19 mouse cellular contexts compared by ENCODE assay signal in genomic region chr2:153523143-153523542, GRCm38 (mm10). TPM values are rescaled to one million over a fixed set of nuclear protein-coding genes. Genes with fewer than 3 reads are reported as not detected.
DNase-seq lines count a peak whose midpoint lies in the region; ATAC-seq lines count a peak whose summit lies in the region.
"Had no signal": no experiment of that assay in that cellular context is flagged by ENCODE, and none has a peak within 500 bp of the region (broad histone marks: within the 10 kb centered on the region; RNA-seq: fewer than 3 reads in every experiment).

No protein-coding gene starts in this region.

- peak overlapping the region; percentile 77; the same call in 1 of the 2 replicates for H3K27ac ChIP-seq in forebrain, embryonic 10.5 days
- no peak overlapping the region for H3K27ac ChIP-seq in forebrain, embryonic 16.5 days (ENCODE audit: low read length)
- peak overlapping the region; percentile 74 for H3K27ac ChIP-seq in hindbrain, embryonic 10.5 days
- H3K27ac ChIP-seq in hindbrain, embryonic 11.5 days (ENCODE audit: low read depth, low read length), result no peak overlapping the region
- peak overlapping the region; percentile 77 for H3K27ac ChIP-seq in midbrain, embryonic 10.5 days (replicated peaks)
- no peak overlapping the region for H3K27ac ChIP-seq in midbrain, embryonic 15.5 days
- H3K27ac ChIP-seq in liver, embryonic 13.5 days, result peak overlapping the region; percentile 92
- H3K27ac ChIP-seq: kidney, postnatal 0 days; left cerebral cortex, adult 2 months had no signal

- whole genome bisulfite sequencing in forebrain, embryonic 10.5 days, result 67% methylated on average over 9 of the region's 9 CpGs
- WGBS in forebrain, embryonic 16.5 days, result 70% methylated on average over 9 of the region's 9 CpGs
- WGBS in hindbrain, embryonic 10.5 days, result 69% methylated on average over 9 of the region's 9 CpGs
- 69% methylated on average over 9 of the region's 9 CpGs for WGBS in hindbrain, embryonic 11.5 days
- 70% methylated on average over 9 of the region's 9 CpGs for WGBS in midbrain, embryonic 10.5 days
- WGBS in midbrain, embryonic 15.5 days, result 68% methylated on average over 9 of the region's 9 CpGs
- WGBS in liver, embryonic 13.5 days (ENCODE audit: insufficient replicate concordance), result 70% methylated on average over 9 of the region's 9 CpGs

- DNase-seq in forebrain, embryonic 10.5 days (ENCODE audit: extremely low spot score, low spot score), result no peak
- DNase-seq in hindbrain, embryonic 10.5 days (ENCODE audit: low spot score), result no peak
- no peak for DNase-seq in hindbrain, embryonic 11.5 days (ENCODE audit: low spot score)
- DNase-seq in midbrain, embryonic 10.5 days (ENCODE audit: low spot score), result no peak
- no peak for DNase-seq in liver, embryonic 13.5 days
- no peak for DNase-seq in ovary, postnatal 10 days (ENCODE audit: low spot score)
- DNase-seq: cerebellum, postnatal 25 days; gastrocnemius, postnatal 36 days; kidney, adult 11 months; lung, postnatal 14 days had no signal

- peaks cover 61% of the 10 kb centered on the region for H3K27me3 ChIP-seq in forebrain, embryonic 10.5 days (ENCODE audit: poor library complexity, severe bottlenecking)
- no peaks in the 10 kb centered on the region for H3K27me3 ChIP-seq in forebrain, embryonic 16.5 days (replicated peaks; ENCODE audit: control insufficient read depth, insufficient read depth, low read length)
- H3K27me3 ChIP-seq in hindbrain, embryonic 10.5 days (ENCODE audit: insufficient read depth, poor library complexity, severe bottlenecking), result peaks cover 59% of the 10 kb centered on the region
- H3K27me3 ChIP-seq in hindbrain, embryonic 11.5 days (ENCODE audit: control insufficient read depth, insufficient read depth, low read length), result peaks cover 9% of the 10 kb centered on the region; the same call in 1 of the 2 replicates
- peaks cover 59% of the 10 kb centered on the region for H3K27me3 ChIP-seq in midbrain, embryonic 10.5 days (ENCODE audit: low read depth, poor library complexity, severe bottlenecking)
- no peaks in the 10 kb centered on the region for H3K27me3 ChIP-seq in midbrain, embryonic 15.5 days (replicated peaks)
- H3K27me3 ChIP-seq in liver, embryonic 13.5 days, result no peaks in the 10 kb centered on the region

- H3K4me3 ChIP-seq in forebrain, embryonic 10.5 days, result no peak overlapping the region
- H3K4me3 ChIP-seq in forebrain, embryonic 16.5 days (replicated peaks; ENCODE audit: low read length), result no peak overlapping the region
- H3K4me3 ChIP-seq in hindbrain, embryonic 10.5 days, result no peak overlapping the region
- H3K4me3 ChIP-seq in hindbrain, embryonic 11.5 days (ENCODE audit: low read depth, low read length), result no peak overlapping the region
- H3K4me3 ChIP-seq in midbrain, embryonic 10.5 days, result peak overlapping the region; percentile 2; the same call in 1 of the 2 replicates
- no peak overlapping the region for H3K4me3 ChIP-seq in midbrain, embryonic 15.5 days
- no peak overlapping the region for H3K4me3 ChIP-seq in liver, embryonic 13.5 days (replicated peaks)
- H3K4me3 ChIP-seq: left cerebral cortex, adult 2 months; limb, embryonic 10.5 days had no signal

- ATAC-seq in forebrain, embryonic 16.5 days, result no peak
- ATAC-seq in hindbrain, embryonic 11.5 days (ENCODE audit: low FRiP score), result no peak
- ATAC-seq in midbrain, embryonic 15.5 days (replicated peaks), result no peak
- ATAC-seq in liver, embryonic 13.5 days (ENCODE audit: low read depth), result no peak

- H3K4me1 ChIP-seq in forebrain, embryonic 10.5 days, result peaks cover 78% of the 10 kb centered on the region
- H3K4me1 ChIP-seq in forebrain, embryonic 16.5 days (replicated peaks; ENCODE audit: control insufficient read depth, insufficient read depth, low read length), result peaks cover 25% of the 10 kb centered on the region
- H3K4me1 ChIP-seq in hindbrain, embryonic 10.5 days (replicated peaks), result peaks cover 95% of the 10 kb centered on the region
- H3K4me1 ChIP-seq in hindbrain, embryonic 11.5 days (replicated peaks; ENCODE audit: control insufficient read depth, insufficient read depth, low read length), result peaks cover 22% of the 10 kb centered on the region
- H3K4me1 ChIP-seq in midbrain, embryonic 10.5 days, result peaks cover 89% of the 10 kb centered on the region
- H3K4me1 ChIP-seq in midbrain, embryonic 15.5 days, result peaks cover 38% of the 10 kb centered on the region
- peaks cover 100% of the 10 kb centered on the region for H3K4me1 ChIP-seq in liver, embryonic 13.5 days (replicated peaks)

- no peak overlapping the region for H3K4me2 ChIP-seq in forebrain, embryonic 16.5 days (ENCODE audit: low read length)
- no peak overlapping the region for H3K4me2 ChIP-seq in hindbrain, embryonic 11.5 days (replicated peaks; ENCODE audit: low read depth, low read length)
- H3K4me2 ChIP-seq in midbrain, embryonic 15.5 days, result no peak overlapping the region
- H3K4me2 ChIP-seq in liver, embryonic 13.5 days, result no peak overlapping the region

- no peak overlapping the region for H3K9ac ChIP-seq in forebrain, embryonic 16.5 days (replicated peaks; ENCODE audit: low read depth, low read length)
- no peak overlapping the region for H3K9ac ChIP-seq in hindbrain, embryonic 11.5 days (ENCODE audit: low read depth, low read length)
- no peak overlapping the region for H3K9ac ChIP-seq in midbrain, embryonic 15.5 days
- no peak overlapping the region for H3K9ac ChIP-seq in liver, embryonic 13.5 days

- no peaks in the 10 kb centered on the region for H3K36me3 ChIP-seq in forebrain, embryonic 10.5 days (replicated peaks)
- H3K36me3 ChIP-seq in forebrain, embryonic 16.5 days (ENCODE audit: control insufficient read depth, insufficient read depth), result no peaks in the 10 kb centered on the region
- H3K36me3 ChIP-seq in hindbrain, embryonic 10.5 days, result no peaks in the 10 kb centered on the region
- no peaks in the 10 kb centered on the region for H3K36me3 ChIP-seq in hindbrain, embryonic 11.5 days (ENCODE audit: control insufficient read depth, insufficient read depth, low read length)
- no peaks in the 10 kb centered on the region for H3K36me3 ChIP-seq in midbrain, embryonic 10.5 days
- no peaks in the 10 kb centered on the region for H3K36me3 ChIP-seq in midbrain, embryonic 15.5 days (replicated peaks)
- H3K36me3 ChIP-seq in liver, embryonic 13.5 days, result no peaks in the 10 kb centered on the region
- H3K36me3 ChIP-seq: limb, embryonic 10.5 days had no signal

- no peaks in the 10 kb centered on the region for H3K9me3 ChIP-seq in forebrain, embryonic 10.5 days
- H3K9me3 ChIP-seq in forebrain, embryonic 16.5 days (ENCODE audit: control insufficient read depth, low read length), result no peaks in the 10 kb centered on the region
- no peaks in the 10 kb centered on the region for H3K9me3 ChIP-seq in hindbrain, embryonic 10.5 days
- no peaks in the 10 kb centered on the region for H3K9me3 ChIP-seq in hindbrain, embryonic 11.5 days (ENCODE audit: control insufficient read depth, low read length)
- H3K9me3 ChIP-seq in midbrain, embryonic 10.5 days (replicated peaks), result no peaks in the 10 kb centered on the region
- no peaks in the 10 kb centered on the region for H3K9me3 ChIP-seq in midbrain, embryonic 15.5 days
- no peaks in the 10 kb centered on the region for H3K9me3 ChIP-seq in liver, embryonic 13.5 days (replicated peaks)
- H3K9me3 ChIP-seq: limb, embryonic 10.5 days had no signal

RNA-seq across cellular contexts. Expression of gene Nol4l, which starts 6.6 kb away (rescaled TPM):
- 11.7 and 12.3 TPM in 2 replicates for polyA plus RNA-seq in forebrain, embryonic 10.5 days (2016; fragmentation: Nextera tagmentation; extraction: Ambion mirVana)
- polyA plus RNA-seq in forebrain, embryonic 16.5 days (2015; fragmentation: Nextera tagmentation; extraction: Ambion mirVana), result 47.8 and 50.4 TPM in 2 replicates
- polyA plus RNA-seq in hindbrain, embryonic 10.5 days (2016; fragmentation: Nextera tagmentation; extraction: Ambion mirVana), result 19.1 and 23.3 TPM in 2 replicates
- 26.0 and 26.7 TPM in 2 replicates for polyA plus RNA-seq in hindbrain, embryonic 11.5 days (2014; fragmentation: Nextera tagmentation; extraction: Ambion mirVana)
- 12.8 and 16.8 TPM in 2 replicates for polyA plus RNA-seq in midbrain, embryonic 10.5 days (2016; fragmentation: Nextera tagmentation; extraction: Ambion mirVana)
- polyA plus RNA-seq in midbrain, embryonic 15.5 days (2015; fragmentation: Nextera tagmentation; extraction: Ambion mirVana), result 50.8 and 54.6 TPM in 2 replicates
- 5.3 and 5.4 TPM in 2 replicates for polyA plus RNA-seq in liver, embryonic 13.5 days (2015; fragmentation: Nextera tagmentation; extraction: Ambion mirVana)

RNA-seq across cellular contexts. Expression of gene 4930404H24Rik, which starts 30.6 kb away (rescaled TPM):
- not detected in 2 replicates for polyA plus RNA-seq in forebrain, embryonic 10.5 days (2016; fragmentation: Nextera tagmentation; extraction: Ambion mirVana)
- not detected in 2 replicates for polyA plus RNA-seq in forebrain, embryonic 16.5 days (2015; fragmentation: Nextera tagmentation; extraction: Ambion mirVana)
- polyA plus RNA-seq in hindbrain, embryonic 10.5 days (2016; fragmentation: Nextera tagmentation; extraction: Ambion mirVana), result not detected in 2 replicates
- not detected in 2 replicates for polyA plus RNA-seq in hindbrain, embryonic 11.5 days (2014; fragmentation: Nextera tagmentation; extraction: Ambion mirVana)
- not detected in 2 replicates for polyA plus RNA-seq in midbrain, embryonic 10.5 days (2016; fragmentation: Nextera tagmentation; extraction: Ambion mirVana)
- polyA plus RNA-seq in midbrain, embryonic 15.5 days (2015; fragmentation: Nextera tagmentation; extraction: Ambion mirVana), result not detected in 2 replicates
- polyA plus RNA-seq in liver, embryonic 13.5 days (2015; fragmentation: Nextera tagmentation; extraction: Ambion mirVana), result not detected in 2 replicates
- polyA plus RNA-seq: forebrain, embryonic 14.5 days; kidney, postnatal 0 days; limb, embryonic 10.5 days; liver, embryonic 16.5 days; neural tube, embryonic 14.5 days; urinary bladder, adult 2 months had no signal

Comparison
In these comparisons a context has a peak if more than half of its experiments do, and no peak if none do; other contexts are left out.
1. H3K27ac ChIP-seq: peak in forebrain, embryonic 10.5 days (single experiment), hindbrain, embryonic 10.5 days (single experiment), midbrain, embryonic 10.5 days (single experiment) and liver, embryonic 13.5 days (single experiment); none in forebrain, embryonic 16.5 days (single experiment), hindbrain, embryonic 11.5 days (single experiment) and midbrain, embryonic 15.5 days (single experiment).